Mouse (Mus musculus): ENCODE measurements around the gene Ldlrad3. TPM values are rescaled to one million over a fixed set of nuclear protein-coding genes. Genes with fewer than 3 reads are reported as not detected.

Ldlrad3 gene
- polyA plus RNA-seq, 1 experiment from 2014 or later, result 31.2 TPM

GRCm38 (mm10) chr2:102073266-102074037 lies 112.7 kb downstream of the Ldlrad3 start:
- Histone ChIP-seq H3K4me2 (no peak overlapping the region), H3K9ac (no peak overlapping the region), H3K4me1 (no peaks in the 10 kb centered on the region), H3K36me3 (replicated peaks) (no peaks in the 10 kb centered on the region), H3K9me3 (no peaks in the 10 kb centered on the region), H3K4me3 (no peak overlapping the region), H3K27ac (no peak overlapping the region), H3K27me3 (replicated peaks) (no peaks in the 10 kb centered on the region)
- ATAC-seq (replicated peaks), result no peak
- WGBS, result 98% methylated on average over 6 of the region's 6 CpGs

- no peak overlapping the region for H3K4me3 ChIP-seq
- no peak overlapping the region for H3K9ac ChIP-seq
- H3K36me3 ChIP-seq (replicated peaks), result no peaks in the 10 kb centered on the region
- no peaks in the 10 kb centered on the region for H3K4me1 ChIP-seq
- no peak overlapping the region for H3K4me2 ChIP-seq
- no peak overlapping the region for H3K27ac ChIP-seq
- WGBS, result 75% methylated on average over 4 of the region's 4 CpGs
- H3K9me3 ChIP-seq, result no peaks in the 10 kb centered on the region
- ATAC-seq (replicated peaks), result no peak
- no peaks in the 10 kb centered on the region for H3K27me3 ChIP-seq (replicated peaks)
Observed at GRCm38 (mm10) chr2:102072859-102073258, 113.3 kb downstream of the Ldlrad3 start.

- no peaks in the 10 kb centered on the region for H3K9me3 ChIP-seq
- ATAC-seq (replicated peaks), result no peak
- no peaks in the 10 kb centered on the region for H3K36me3 ChIP-seq (replicated peaks)
- no peak overlapping the region for H3K27ac ChIP-seq
- WGBS, result 70% methylated on average over 10 of the region's 10 CpGs
- H3K4me2 ChIP-seq, result no peak overlapping the region
- H3K27me3 ChIP-seq (replicated peaks), result no peaks in the 10 kb centered on the region
- no peaks in the 10 kb centered on the region for H3K4me1 ChIP-seq
- H3K9ac ChIP-seq, result no peak overlapping the region
- no peak overlapping the region for H3K4me3 ChIP-seq
Observed at GRCm38 (mm10) chr2:102071022-102071717, 115.0 kb downstream of the Ldlrad3 start.

GRCm38 (mm10) chr2:102064826-102065441 lies 121.3 kb downstream of the Ldlrad3 start:
- Histone ChIP-seq H3K36me3 (replicated peaks) (no peaks in the 10 kb centered on the region), H3K27ac (no peak overlapping the region), H3K4me2 (no peak overlapping the region), H3K4me3 (no peak overlapping the region), H3K9me3 (no peaks in the 10 kb centered on the region), H3K4me1 (no peaks in the 10 kb centered on the region), H3K9ac (no peak overlapping the region), H3K27me3 (replicated peaks) (no peaks in the 10 kb centered on the region)
- ATAC-seq (replicated peaks), result no peak
- 92% methylated on average over 8 of the region's 8 CpGs for WGBS

- H3K9me3 ChIP-seq, result no peaks in the 10 kb centered on the region
- H3K9ac ChIP-seq, result no peak overlapping the region
- no peaks in the 10 kb centered on the region for H3K27me3 ChIP-seq (replicated peaks)
- H3K4me2 ChIP-seq, result no peak overlapping the region
- H3K4me1 ChIP-seq, result no peaks in the 10 kb centered on the region
- no peak overlapping the region for H3K4me3 ChIP-seq
- no peak overlapping the region for H3K27ac ChIP-seq
- no peak for ATAC-seq (replicated peaks)
- WGBS, result 89% methylated on average over 7 of the region's 7 CpGs
- no peaks in the 10 kb centered on the region for H3K36me3 ChIP-seq (replicated peaks)
Observed at GRCm38 (mm10) chr2:102063906-102064505, 122.2 kb downstream of the Ldlrad3 start.

- H3K4me1 ChIP-seq, result no peaks in the 10 kb centered on the region
- H3K9ac ChIP-seq, result no peak overlapping the region
- WGBS, result 94% methylated on average over 7 of the region's 7 CpGs
- H3K36me3 ChIP-seq (replicated peaks), result no peaks in the 10 kb centered on the region
- no peak for ATAC-seq (replicated peaks)
- no peaks in the 10 kb centered on the region for H3K9me3 ChIP-seq
- no peaks in the 10 kb centered on the region for H3K27me3 ChIP-seq (replicated peaks)
- no peak overlapping the region for H3K4me3 ChIP-seq
- H3K4me2 ChIP-seq, result no peak overlapping the region
- H3K27ac ChIP-seq, result no peak overlapping the region
Observed at GRCm38 (mm10) chr2:102062861-102063468, 123.2 kb downstream of the Ldlrad3 start.

GRCm38 (mm10) chr2:102061921-102062320 lies 124.3 kb downstream of the Ldlrad3 start:
- WGBS, result 75% methylated on average over 8 of the region's 8 CpGs
- no peak overlapping the region for H3K27ac ChIP-seq
- no peaks in the 10 kb centered on the region for H3K36me3 ChIP-seq (replicated peaks)
- H3K4me2 ChIP-seq, result no peak overlapping the region
- ATAC-seq (replicated peaks), result no peak
- H3K4me1 ChIP-seq, result no peaks in the 10 kb centered on the region
- no peak overlapping the region for H3K9ac ChIP-seq
- H3K4me3 ChIP-seq, result no peak overlapping the region
- no peaks in the 10 kb centered on the region for H3K9me3 ChIP-seq
- H3K27me3 ChIP-seq (replicated peaks), result no peaks in the 10 kb centered on the region

- Histone ChIP-seq H3K9ac (no peak overlapping the region), H3K27me3 (replicated peaks) (no peaks in the 10 kb centered on the region), H3K4me1 (no peaks in the 10 kb centered on the region), H3K9me3 (no peaks in the 10 kb centered on the region), H3K4me3 (no peak overlapping the region), H3K4me2 (no peak overlapping the region), H3K36me3 (replicated peaks) (no peaks in the 10 kb centered on the region), H3K27ac (no peak overlapping the region)
- 81% methylated on average over 12 of the region's 12 CpGs for WGBS
- no peak for ATAC-seq (replicated peaks)
Observed at GRCm38 (mm10) chr2:102057746-102058145, 128.4 kb downstream of the Ldlrad3 start.

GRCm38 (mm10) chr2:102057029-102057685 lies 129.0 kb downstream of the Ldlrad3 start:
- no peak overlapping the region for H3K27ac ChIP-seq
- no peaks in the 10 kb centered on the region for H3K4me1 ChIP-seq
- no peak overlapping the region for H3K9ac ChIP-seq
- no peak overlapping the region for H3K4me3 ChIP-seq
- no peaks in the 10 kb centered on the region for H3K27me3 ChIP-seq (replicated peaks)
- ATAC-seq (replicated peaks), result no peak
- no peaks in the 10 kb centered on the region for H3K9me3 ChIP-seq
- WGBS, result 71% methylated on average over 9 of the region's 9 CpGs
- no peaks in the 10 kb centered on the region for H3K36me3 ChIP-seq (replicated peaks)
- H3K4me2 ChIP-seq, result no peak overlapping the region

- H3K4me1 ChIP-seq, result no peaks in the 10 kb centered on the region
- H3K9ac ChIP-seq, result no peak overlapping the region
- no peak overlapping the region for H3K4me3 ChIP-seq
- ATAC-seq (replicated peaks), result no peak
- H3K4me2 ChIP-seq, result no peak overlapping the region
- no peaks in the 10 kb centered on the region for H3K27me3 ChIP-seq (replicated peaks)
- no peaks in the 10 kb centered on the region for H3K36me3 ChIP-seq (replicated peaks)
- H3K27ac ChIP-seq, result no peak overlapping the region
- WGBS, result 91% methylated on average over 8 of the region's 8 CpGs
- no peaks in the 10 kb centered on the region for H3K9me3 ChIP-seq
Observed at GRCm38 (mm10) chr2:102056144-102056543, 130.0 kb downstream of the Ldlrad3 start.

GRCm38 (mm10) chr2:102052951-102053660 lies 133.1 kb downstream of the Ldlrad3 start:
- Histone ChIP-seq H3K9ac (no peak overlapping the region), H3K4me2 (no peak overlapping the region), H3K27me3 (replicated peaks) (no peaks in the 10 kb centered on the region), H3K36me3 (replicated peaks) (no peaks in the 10 kb centered on the region), H3K4me1 (peaks cover 28% of the 10 kb centered on the region), H3K4me3 (no peak overlapping the region), H3K9me3 (no peaks in the 10 kb centered on the region), H3K27ac (peak overlapping the region; percentile 55)
- ATAC-seq (replicated peaks), result no peak; the same call in 1 of the 2 replicates
- WGBS, result 82% methylated on average over 10 of the region's 10 CpGs

Data from midbrain, embryonic 15.5 days (tissue).